Comparison of ENCODE assay signal across 11 mouse cellular contexts in the genomic region with DNA sequence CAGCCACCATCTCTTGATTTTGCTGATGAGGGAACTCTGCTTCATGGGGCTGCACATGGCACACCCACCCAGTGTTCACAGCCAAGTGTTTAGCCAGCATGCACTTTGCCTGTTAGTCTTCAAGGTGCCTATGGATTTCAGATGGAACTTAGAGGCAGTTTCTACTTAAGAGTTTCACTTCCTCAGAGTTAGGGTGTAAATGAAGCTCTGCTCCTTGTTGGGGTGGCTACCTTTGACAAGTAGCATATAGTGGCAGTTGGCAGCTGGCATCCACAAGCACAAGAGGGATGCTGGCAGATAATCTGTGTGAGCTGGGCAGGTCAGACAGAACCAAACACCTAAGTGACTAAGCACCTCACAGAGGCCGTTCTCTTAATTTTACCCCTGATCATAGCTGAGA.
DNase-seq lines count a peak whose midpoint lies in the region; ATAC-seq and TF ChIP-seq lines count a peak whose summit lies in the region.
"Had no signal": no experiment of that assay in that cellular context is flagged by ENCODE, and none has a peak within 500 bp of the region (broad histone marks: within the 10 kb centered on the region; RNA-seq: fewer than 3 reads in every experiment).

No protein-coding gene starts in this region.

- no peaks in the 10 kb centered on the region for H3K9me3 ChIP-seq in heart, postnatal 0 days (replicated peaks; ENCODE audit: control insufficient read depth, low read length)
- H3K9me3 ChIP-seq in midbrain, embryonic 11.5 days (ENCODE audit: control insufficient read depth, low read length), result no peaks in the 10 kb centered on the region
- no peaks in the 10 kb centered on the region for H3K9me3 ChIP-seq in midbrain, postnatal 0 days (ENCODE audit: low read length)
- H3K9me3 ChIP-seq in limb, embryonic 13.5 days, result no peaks in the 10 kb centered on the region
- H3K9me3 ChIP-seq: intestine, embryonic 15.5 days; neural tube, embryonic 13.5 days had no signal

- intact Hi-C loops in heart, postnatal 36 days (cut with DNase I), result no loop called here

- H3K36me3 ChIP-seq in heart, postnatal 0 days (replicated peaks; ENCODE audit: control insufficient read depth, insufficient read depth, low read length), result no peaks in the 10 kb centered on the region
- H3K36me3 ChIP-seq in midbrain, embryonic 11.5 days (ENCODE audit: control insufficient read depth, insufficient read depth, low read length), result no peaks in the 10 kb centered on the region
- H3K36me3 ChIP-seq in midbrain, postnatal 0 days (ENCODE audit: insufficient read depth, low read length), result no peaks in the 10 kb centered on the region
- no peaks in the 10 kb centered on the region for H3K36me3 ChIP-seq in limb, embryonic 13.5 days
- H3K36me3 ChIP-seq: intestine, embryonic 15.5 days had no signal

- H3K27ac ChIP-seq in heart, postnatal 0 days (ENCODE audit: low read depth), result peak overlapping the region; percentile 71
- H3K27ac ChIP-seq in midbrain, embryonic 11.5 days (ENCODE audit: low read depth, low read length), result no peak overlapping the region
- no peak overlapping the region for H3K27ac ChIP-seq in midbrain, postnatal 0 days (ENCODE audit: low read depth, low read length)
- H3K27ac ChIP-seq in limb, embryonic 13.5 days, result peak overlapping the region; percentile 94
- H3K27ac ChIP-seq: neural tube, embryonic 13.5 days had no signal

- no peak for DNase-seq in heart, postnatal 0 days (ENCODE audit: low spot score)
- no peak for DNase-seq in heart, postnatal 36 days
- DNase-seq in midbrain, embryonic 11.5 days (ENCODE audit: low spot score, missing footprints), result peak; percentile 45
- DNase-seq in midbrain, postnatal 0 days (ENCODE audit: low spot score), result no peak
- DNase-seq in urinary bladder, adult 18-20 months (ENCODE audit: low spot score in 2 of 2), result no peak
- DNase-seq in layer of hippocampus, postnatal 14 days (ENCODE audit: low spot score in 2 of 2), result no peak
- DNase-seq: cerebellum, adult 8-10 months; gastrocnemius, postnatal 14 days had no signal

- H3K9ac ChIP-seq in heart, postnatal 0 days (replicated peaks; ENCODE audit: low read depth, low read length), result no peak overlapping the region; the same call in 1 of the 2 replicates
- H3K9ac ChIP-seq in midbrain, embryonic 11.5 days (ENCODE audit: low read length), result no peak overlapping the region
- no peak overlapping the region for H3K9ac ChIP-seq in midbrain, postnatal 0 days (replicated peaks; ENCODE audit: low read length, poor library complexity, severe bottlenecking)
- no peak overlapping the region for H3K9ac ChIP-seq in limb, embryonic 13.5 days
- H3K9ac ChIP-seq: intestine, embryonic 15.5 days; neural tube, embryonic 13.5 days had no signal

- peaks cover 24% of the 10 kb centered on the region for H3K4me1 ChIP-seq in heart, postnatal 0 days (ENCODE audit: control insufficient read depth, insufficient read depth)
- peaks cover 11% of the 10 kb centered on the region for H3K4me1 ChIP-seq in midbrain, embryonic 11.5 days (ENCODE audit: control insufficient read depth, insufficient read depth, low read length)
- no peaks in the 10 kb centered on the region for H3K4me1 ChIP-seq in midbrain, postnatal 0 days (ENCODE audit: insufficient read depth, low read length)
- H3K4me1 ChIP-seq in limb, embryonic 13.5 days, result peaks cover 62% of the 10 kb centered on the region

- no peak overlapping the region for H3K4me3 ChIP-seq in heart, postnatal 0 days (ENCODE audit: low read depth, low read length)
- no peak overlapping the region for H3K4me3 ChIP-seq in midbrain, embryonic 11.5 days (ENCODE audit: low read depth, low read length)
- H3K4me3 ChIP-seq in midbrain, postnatal 0 days (ENCODE audit: low read depth, low read length), result no peak overlapping the region
- H3K4me3 ChIP-seq in limb, embryonic 13.5 days, result no peak overlapping the region
- H3K4me3 ChIP-seq: intestine, embryonic 15.5 days; neural tube, embryonic 13.5 days had no signal

- H3K4me2 ChIP-seq in heart, postnatal 0 days (ENCODE audit: low read depth, low read length), result no peak overlapping the region
- H3K4me2 ChIP-seq in midbrain, embryonic 11.5 days, result no peak overlapping the region
- H3K4me2 ChIP-seq in midbrain, postnatal 0 days (ENCODE audit: low read depth, low read length, poor library complexity, severe bottlenecking), result no peak overlapping the region
- 0 out of 2 replicates have a peak overlapping the region, but pooled peaks have one; percentile 35 for H3K4me2 ChIP-seq in limb, embryonic 13.5 days (replicated peaks)
- H3K4me2 ChIP-seq: intestine, embryonic 15.5 days; neural tube, embryonic 13.5 days had no signal

- TF ChIP-seq EP300 in heart, postnatal 0 days (IDR thresholded peaks at IDR 0.05; ENCODE audit: low read depth), result no peak

- no peak for TF ChIP-seq CTCF in heart, postnatal 0 days (IDR thresholded peaks at IDR 0.05; ENCODE audit: low read depth)
- TF ChIP-seq CTCF in midbrain, postnatal 0 days (IDR thresholded peaks at IDR 0.05), result no peak

- ATAC-seq in heart, postnatal 0 days (ENCODE audit: insufficient read depth, low read depth), result no peak
- no peak for ATAC-seq in midbrain, embryonic 11.5 days (ENCODE audit: low FRiP score)
- ATAC-seq in midbrain, postnatal 0 days (ENCODE audit: low FRiP score), result no peak
- ATAC-seq in limb, embryonic 13.5 days (ENCODE audit: low FRiP score, low read depth), result no peak

- no peaks in the 10 kb centered on the region for H3K27me3 ChIP-seq in heart, postnatal 0 days (ENCODE audit: control insufficient read depth, insufficient read depth, low read length)
- no peaks in the 10 kb centered on the region for H3K27me3 ChIP-seq in midbrain, embryonic 11.5 days (ENCODE audit: control insufficient read depth, insufficient read depth, low read length)
- H3K27me3 ChIP-seq in midbrain, postnatal 0 days (ENCODE audit: insufficient read depth, low read length), result no peaks in the 10 kb centered on the region
- no peaks in the 10 kb centered on the region for H3K27me3 ChIP-seq in limb, embryonic 13.5 days
- H3K27me3 ChIP-seq: intestine, embryonic 15.5 days; neural tube, embryonic 13.5 days had no signal

- 67% methylated on average over 1 of the region's 1 CpGs for WGBS in heart, postnatal 0 days
- 83% methylated on average over 1 of the region's 1 CpGs for WGBS in midbrain, embryonic 11.5 days
- 97% methylated on average over 1 of the region's 1 CpGs for WGBS in midbrain, postnatal 0 days
- 50% methylated on average over 1 of the region's 1 CpGs for WGBS in limb, embryonic 13.5 days

Comparison
In these comparisons a context has a peak if more than half of its experiments do, and no peak if none do; other contexts are left out.
1. H3K27ac ChIP-seq: peak in heart, postnatal 0 days (single experiment) and limb, embryonic 13.5 days (single experiment); none in midbrain, embryonic 11.5 days (single experiment) and midbrain, postnatal 0 days (single experiment).